Mouse (Mus musculus): Measurements from ENCODE around the gene Tmem53. TPM values are rescaled to one million over a fixed set of nuclear protein-coding genes. Genes with fewer than 3 reads are reported as not detected.

Gene Tmem53
- polyA plus RNA-seq, 1 experiment = not detected

DNA sequence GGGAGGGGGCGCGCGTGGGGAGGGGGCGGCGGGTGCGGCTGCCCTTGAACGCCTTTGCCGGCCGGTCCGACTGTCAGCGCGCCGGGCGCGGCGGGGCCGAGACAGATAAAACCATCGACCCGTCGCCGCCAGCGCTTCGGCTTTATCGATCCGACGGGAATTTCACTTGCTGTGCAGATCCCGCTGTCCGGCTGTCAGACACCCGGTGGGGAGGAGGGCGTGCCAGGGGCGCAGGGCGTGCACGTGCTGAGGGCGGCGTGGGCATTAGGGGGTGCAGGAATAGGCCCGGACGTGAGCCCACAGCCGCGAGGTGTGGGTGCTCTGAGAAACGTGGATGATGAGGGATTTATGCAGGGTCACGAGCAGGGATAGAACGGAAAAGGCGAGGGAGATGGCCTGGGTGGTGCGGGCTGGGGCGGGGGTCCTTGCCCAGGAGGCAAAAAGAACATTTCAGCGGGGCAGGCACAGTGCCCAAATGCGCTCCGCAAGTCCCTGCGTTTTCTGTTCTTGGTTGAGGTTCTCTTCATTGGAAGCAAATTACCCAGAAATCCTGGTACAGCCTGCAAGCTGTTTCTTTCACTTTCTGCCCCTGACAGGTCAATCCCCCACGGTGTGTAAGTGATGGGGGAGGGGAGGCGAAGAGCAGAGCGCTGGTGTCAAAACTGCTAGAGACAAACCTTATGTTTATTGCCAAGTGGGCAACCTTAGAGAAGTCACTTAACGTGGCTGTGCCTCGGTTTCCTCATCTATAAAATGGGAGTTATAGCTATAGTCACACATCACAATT is 52.7 kb downstream of the Tmem53 start:
- 4% methylated on average over 54 of the region's 54 CpGs for WGBS
- peaks cover 15% of the 10 kb centered on the region for H3K4me1 ChIP-seq (ENCODE audit: control insufficient read depth, insufficient read depth, low read length)
- TF ChIP-seq CTCF (IDR thresholded peaks at IDR 0.05; ENCODE audit: insufficient read depth, low read depth, low read length) (no peak), POLR2A (IDR thresholded peaks at IDR 0.05; ENCODE audit: insufficient read depth, low read depth, low read length) (no peak)
- H3K4me3 ChIP-seq (ENCODE audit: insufficient read depth, low read depth, low read length) = peak overlapping the region; percentile 22
- no peak overlapping the region for H3K27ac ChIP-seq (ENCODE audit: insufficient read depth, low read depth, low read length)

DNA sequence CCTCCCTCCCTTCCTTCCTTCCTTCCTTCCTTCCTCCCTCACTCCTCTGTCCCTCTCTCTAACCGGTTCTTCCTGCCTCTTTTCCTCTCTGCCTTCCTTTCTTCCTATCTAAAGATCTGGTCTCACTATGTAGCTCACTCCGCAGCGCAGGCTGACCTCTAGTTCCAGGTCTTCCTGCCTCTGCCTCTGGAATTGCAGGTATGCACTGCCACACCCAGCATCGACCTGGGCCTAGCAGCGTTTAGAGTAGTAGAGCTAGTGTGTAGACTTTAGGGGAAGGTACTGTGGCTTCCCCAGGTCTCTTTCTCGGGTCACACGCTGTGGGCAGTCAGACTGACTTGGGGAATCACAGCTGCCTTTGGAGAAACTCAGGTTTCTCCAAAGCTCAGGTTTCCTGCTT is 53.7 kb downstream of the Tmem53 start:
- TF ChIP-seq CTCF (IDR thresholded peaks at IDR 0.05; ENCODE audit: insufficient read depth, low read depth, low read length) (no peak), POLR2A (IDR thresholded peaks at IDR 0.05; ENCODE audit: insufficient read depth, low read depth, low read length) (no peak)
- peaks cover 15% of the 10 kb centered on the region for H3K4me1 ChIP-seq (ENCODE audit: control insufficient read depth, insufficient read depth, low read length)
- no peak overlapping the region for H3K4me3 ChIP-seq (ENCODE audit: insufficient read depth, low read depth, low read length)
- 84% methylated on average over 6 of the region's 7 CpGs for WGBS
- H3K27ac ChIP-seq (ENCODE audit: insufficient read depth, low read depth, low read length) = no peak overlapping the region

DNA sequence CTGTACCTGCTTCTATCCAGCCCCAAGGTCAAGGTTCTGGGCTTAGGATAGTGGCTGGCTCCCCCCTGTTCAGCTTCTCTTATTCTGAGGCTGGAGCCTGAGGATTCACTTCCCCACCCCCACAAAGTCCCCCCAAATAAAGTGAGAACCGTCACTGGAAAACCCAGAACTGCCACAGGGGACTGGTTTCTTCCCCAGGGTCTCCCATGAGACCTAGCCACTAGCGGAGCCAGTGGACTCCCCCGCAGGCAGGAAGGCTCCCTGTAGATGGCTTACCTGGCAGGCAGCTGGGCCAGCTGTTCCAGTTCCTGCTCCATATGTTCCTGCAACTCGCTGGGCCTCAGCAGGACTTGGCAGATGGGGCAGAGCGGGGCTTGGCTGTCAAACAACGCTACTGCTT is 55.5 kb downstream of the Tmem53 start:
- no peak overlapping the region for H3K27ac ChIP-seq (ENCODE audit: insufficient read depth, low read depth, low read length)
- 82% methylated on average over 6 of the region's 6 CpGs for WGBS
- no peak overlapping the region for H3K4me3 ChIP-seq (ENCODE audit: insufficient read depth, low read depth, low read length)
- H3K4me1 ChIP-seq (ENCODE audit: control insufficient read depth, insufficient read depth, low read length) = peaks cover 13% of the 10 kb centered on the region
- TF ChIP-seq CTCF (IDR thresholded peaks at IDR 0.05; ENCODE audit: insufficient read depth, low read depth, low read length) (no peak), POLR2A (IDR thresholded peaks at IDR 0.05; ENCODE audit: insufficient read depth, low read depth, low read length) (no peak)

DNA sequence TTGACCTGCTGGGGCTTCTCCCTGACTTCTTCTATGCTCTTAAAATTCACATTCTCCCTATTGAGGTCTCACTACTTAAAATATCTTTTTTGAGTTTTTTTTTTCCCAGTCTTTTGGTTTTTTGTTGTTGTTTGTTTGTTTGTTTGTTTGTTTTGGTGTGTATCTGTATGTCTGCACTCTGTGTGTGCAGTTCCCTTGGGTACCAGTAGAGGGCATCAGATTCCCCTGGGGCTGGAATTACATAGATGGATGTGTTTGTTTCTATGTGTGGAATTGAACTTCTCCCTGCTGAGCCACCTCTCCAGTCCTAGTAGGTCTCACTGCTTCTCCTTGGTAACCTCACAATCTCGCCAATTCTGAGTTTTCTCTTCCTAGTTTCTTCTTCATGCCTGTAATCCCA is 57.7 kb downstream of the Tmem53 start:
- 94% methylated on average over 1 of the region's 1 CpGs for WGBS
- Histone ChIP-seq H3K4me3 (ENCODE audit: insufficient read depth, low read depth, low read length) (no peak overlapping the region), H3K27ac (ENCODE audit: insufficient read depth, low read depth, low read length) (no peak overlapping the region), H3K4me1 (ENCODE audit: control insufficient read depth, insufficient read depth, low read length) (peaks cover 9% of the 10 kb centered on the region)
- no peak for TF ChIP-seq POLR2A (IDR thresholded peaks at IDR 0.05; ENCODE audit: insufficient read depth, low read depth, low read length)

DNA sequence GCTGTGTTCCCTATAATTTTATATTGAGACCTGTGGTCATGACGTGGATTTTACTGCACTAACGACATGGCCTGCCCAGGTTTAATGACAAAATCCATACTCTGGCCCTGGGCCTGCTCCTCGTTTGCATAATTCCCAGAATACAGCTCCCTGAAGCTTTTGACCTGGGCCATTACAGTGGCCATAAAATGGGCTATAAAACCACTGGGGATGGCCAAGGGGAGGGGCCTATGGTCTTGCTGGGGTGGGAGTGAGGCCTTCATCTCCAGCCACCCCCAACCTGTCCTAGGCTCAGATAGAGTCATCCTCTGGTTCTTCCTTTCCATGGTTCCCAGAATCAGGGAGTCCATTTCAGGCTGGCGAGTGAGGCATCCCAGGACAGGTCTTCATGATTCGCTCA is 60.1 kb downstream of the Tmem53 start:
- 0 out of 2 replicates have a peak, but pooled peaks cover 7% of the 10 kb centered on the region for H3K4me1 ChIP-seq (ENCODE audit: control insufficient read depth, insufficient read depth, low read length)
- H3K4me3 ChIP-seq (ENCODE audit: insufficient read depth, low read depth, low read length) = no peak overlapping the region
- no peak overlapping the region for H3K27ac ChIP-seq (ENCODE audit: insufficient read depth, low read depth, low read length)
- 88% methylated on average over 5 of the region's 5 CpGs for WGBS
- no peak for TF ChIP-seq POLR2A (IDR thresholded peaks at IDR 0.05; ENCODE audit: insufficient read depth, low read depth, low read length)
- no peak for TF ChIP-seq CTCF (IDR thresholded peaks at IDR 0.05; ENCODE audit: insufficient read depth, low read depth, low read length)

DNA sequence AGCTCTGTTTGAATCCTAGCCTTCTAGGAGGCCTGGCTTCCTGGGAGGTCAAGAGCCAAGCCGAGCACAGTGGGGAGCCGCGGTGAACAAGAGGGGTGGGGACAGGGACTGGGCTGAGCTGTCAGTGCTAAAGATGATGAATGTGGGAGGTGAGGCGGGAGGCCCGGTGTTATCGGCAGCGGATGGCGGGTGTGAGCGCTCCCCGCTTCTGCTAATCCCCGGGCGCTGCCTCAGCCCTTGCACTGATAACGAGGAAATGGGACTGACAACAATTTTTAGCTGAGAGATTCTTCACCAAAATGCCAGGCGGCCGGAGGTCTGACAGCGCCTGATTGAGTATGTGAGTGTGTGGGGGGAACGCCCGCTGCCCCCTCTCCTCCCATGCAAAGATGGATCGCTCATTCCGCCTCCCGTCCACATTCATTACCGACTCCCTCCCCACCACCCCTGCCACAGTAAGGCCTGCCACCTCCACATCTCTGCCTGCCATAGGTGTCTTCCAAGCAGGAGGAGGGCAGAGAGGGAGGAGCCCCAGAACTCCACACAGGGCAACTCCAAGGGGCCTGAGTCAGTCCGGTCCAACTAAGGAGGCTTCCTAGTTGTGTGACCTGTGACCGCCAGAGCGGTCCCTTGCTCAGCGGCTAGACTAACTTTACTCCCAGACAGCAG is 60.8 kb downstream of the Tmem53 start:
- 33% methylated on average over 26 of the region's 26 CpGs for WGBS
- TF ChIP-seq POLR2A (IDR thresholded peaks at IDR 0.05; ENCODE audit: insufficient read depth, low read depth, low read length) = no peak
- no peak for TF ChIP-seq CTCF (IDR thresholded peaks at IDR 0.05; ENCODE audit: insufficient read depth, low read depth, low read length)
- H3K4me1 ChIP-seq (ENCODE audit: control insufficient read depth, insufficient read depth, low read length) = 0 out of 2 replicates have a peak, but pooled peaks cover 7% of the 10 kb centered on the region
- no peak overlapping the region for H3K4me3 ChIP-seq (ENCODE audit: insufficient read depth, low read depth, low read length)
- H3K27ac ChIP-seq (ENCODE audit: insufficient read depth, low read depth, low read length) = no peak overlapping the region

DNA sequence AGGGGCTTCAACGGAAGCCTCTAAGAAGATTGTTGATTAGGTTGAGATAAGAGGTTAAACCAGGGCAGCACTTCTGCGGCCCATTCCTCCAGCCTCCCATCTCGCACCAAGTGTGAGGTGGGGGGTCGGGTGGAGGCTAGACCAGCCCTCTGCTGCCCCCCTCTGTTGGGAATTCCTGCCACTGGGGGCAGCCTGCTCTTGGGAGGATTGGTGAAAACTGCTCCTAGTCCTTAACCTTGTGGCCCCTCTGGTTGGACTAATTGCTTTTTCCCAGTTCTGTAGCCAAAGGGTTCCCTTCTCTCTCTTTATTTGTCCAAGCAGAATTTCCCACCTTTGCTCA is 61.3 kb downstream of the Tmem53 start:
- 0 out of 2 replicates have a peak, but pooled peaks cover 7% of the 10 kb centered on the region for H3K4me1 ChIP-seq (ENCODE audit: control insufficient read depth, insufficient read depth, low read length)
- no peak overlapping the region for H3K4me3 ChIP-seq (ENCODE audit: insufficient read depth, low read depth, low read length)
- no peak overlapping the region for H3K27ac ChIP-seq (ENCODE audit: insufficient read depth, low read depth, low read length)
- 37% methylated on average over 4 of the region's 4 CpGs for WGBS
- TF ChIP-seq CTCF (IDR thresholded peaks at IDR 0.05; ENCODE audit: insufficient read depth, low read depth, low read length) (no peak), POLR2A (IDR thresholded peaks at IDR 0.05; ENCODE audit: insufficient read depth, low read depth, low read length) (no peak)

DNA sequence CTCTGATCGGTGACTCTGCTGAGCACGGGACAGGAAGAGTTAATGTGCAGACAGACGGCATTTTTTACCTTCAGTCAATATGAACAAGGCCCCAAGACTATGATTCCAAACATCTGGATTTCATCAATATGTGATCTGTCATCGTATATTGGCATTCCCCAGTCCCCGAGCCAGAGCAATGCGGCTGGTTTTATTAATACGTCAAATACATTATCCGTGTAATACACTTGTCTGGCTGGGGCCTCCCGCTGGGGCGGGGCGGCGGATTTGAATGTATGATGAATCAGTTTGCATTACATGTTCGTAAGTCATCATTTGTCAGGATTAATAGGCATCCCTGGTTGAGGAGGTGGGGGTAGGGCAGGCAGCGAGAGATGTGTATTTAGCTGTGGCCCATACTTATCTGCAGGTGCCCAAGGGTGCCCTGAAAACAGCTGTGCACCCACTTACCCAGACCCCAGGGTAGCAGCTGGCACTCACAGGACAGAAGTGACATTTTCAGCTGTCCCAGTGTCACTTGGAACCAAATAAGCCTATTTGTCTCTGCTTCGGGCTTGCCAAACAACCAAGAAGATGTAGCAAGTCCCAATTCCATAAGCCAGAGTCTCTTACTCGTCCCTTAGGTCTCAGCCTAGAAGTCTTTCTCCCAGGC is 63.2 kb downstream of the Tmem53 start:
- H3K4me1 ChIP-seq (ENCODE audit: control insufficient read depth, insufficient read depth, low read length) = 0 out of 2 replicates have a peak, but pooled peaks cover 7% of the 10 kb centered on the region
- H3K4me3 ChIP-seq (ENCODE audit: insufficient read depth, low read depth, low read length) = no peak overlapping the region
- TF ChIP-seq POLR2A (IDR thresholded peaks at IDR 0.05; ENCODE audit: insufficient read depth, low read depth, low read length) (no peak), CTCF (IDR thresholded peaks at IDR 0.05; ENCODE audit: insufficient read depth, low read depth, low read length) (no peak)
- WGBS = 85% methylated on average over 16 of the region's 16 CpGs
- H3K27ac ChIP-seq (ENCODE audit: insufficient read depth, low read depth, low read length) = no peak overlapping the region

DNA sequence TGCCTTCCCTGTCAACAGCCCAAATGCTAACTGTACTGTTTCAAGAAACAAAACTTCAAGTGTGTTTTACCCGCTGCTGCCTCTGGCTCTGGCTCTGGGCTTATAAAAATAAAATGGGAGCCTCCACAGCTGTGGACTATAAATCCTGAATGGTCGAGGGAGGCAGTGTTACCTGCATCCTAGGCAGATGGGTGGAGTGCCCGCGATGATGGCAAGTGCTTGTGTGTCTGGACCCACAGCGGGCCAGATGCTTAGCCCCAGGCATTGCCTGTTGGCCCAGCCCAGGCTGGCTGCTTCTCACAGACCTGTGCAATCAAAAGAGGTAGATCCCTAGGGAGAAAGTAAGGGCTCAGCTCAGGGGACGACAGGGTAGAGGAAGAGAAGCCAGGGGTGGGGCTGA is 65.0 kb downstream of the Tmem53 start:
- Histone ChIP-seq H3K27ac (ENCODE audit: insufficient read depth, low read depth, low read length) (no peak overlapping the region), H3K4me1 (ENCODE audit: control insufficient read depth, insufficient read depth, low read length) (0 out of 2 replicates have a peak, but pooled peaks cover 7% of the 10 kb centered on the region), H3K4me3 (ENCODE audit: insufficient read depth, low read depth, low read length) (no peak overlapping the region)
- WGBS = 66% methylated on average over 6 of the region's 6 CpGs
- TF ChIP-seq POLR2A (IDR thresholded peaks at IDR 0.05; ENCODE audit: insufficient read depth, low read depth, low read length) = no peak
- TF ChIP-seq CTCF (IDR thresholded peaks at IDR 0.05; ENCODE audit: insufficient read depth, low read depth, low read length) = no peak

All from olfactory bulb, adult 2 months (tissue).